Mouse (Mus musculus) CD8-positive naive resting alpha-beta T cell, adult 2 months (primary cell): Measurements from ENCODE around the gene 9530068E07Rik.
A peak's percentile ranks its signal among the peaks of the same experiment; 100 is the strongest.
"Not testable (repeated sequence)": the region's sequence is repeated elsewhere in the genome, so short reads cannot be mapped to it uniquely, and the experiment has no call there.

Source experiments
- DNase-seq, 2 experiments: peaks; one replicate each; pipeline ENCODE4 v3.0.0; 2022; ENCODE audit warnings: low read depth in 2 of 2, low spot score in 2 of 2

Gene 9530068E07Rik

GRCm38 (mm10) chr11:52395940-52396596 is at the start of gene 9530068E07Rik:
9530068E07Rik (plus strand) TSS chr11:52396428.
- peak; percentile 78 to 86 for DNase-seq

- DNase-seq = no peak
Observed at GRCm38 (mm10) chr11:52346635-52347005, 49.6 kb upstream of the 9530068E07Rik start.

- DNase-seq = no peak
Observed at GRCm38 (mm10) chr11:52348156-52348555, 48.1 kb upstream of the 9530068E07Rik start.

GRCm38 (mm10) chr11:52348724-52349123 is 47.5 kb upstream of the 9530068E07Rik start:
- peak; percentile 32 to 50 for DNase-seq

GRCm38 (mm10) chr11:52350924-52351323 is 45.3 kb upstream of the 9530068E07Rik start:
- DNase-seq = peak; percentile 37 to 55

- peak in 1 of 2 experiments; percentile 34 for DNase-seq
Observed at GRCm38 (mm10) chr11:52352271-52352670, 44.0 kb upstream of the 9530068E07Rik start.

GRCm38 (mm10) chr11:52354644-52355043 is 41.6 kb upstream of the 9530068E07Rik start:
- no peak for DNase-seq

GRCm38 (mm10) chr11:52355601-52356000 is 40.6 kb upstream of the 9530068E07Rik start:
- no peak for DNase-seq

GRCm38 (mm10) chr11:52357091-52357490 is 39.1 kb upstream of the 9530068E07Rik start:
- DNase-seq = not testable (repeated sequence)

- DNase-seq = no peak
Observed at GRCm38 (mm10) chr11:52358520-52358919, 37.7 kb upstream of the 9530068E07Rik start.

GRCm38 (mm10) chr11:52359686-52360470 is 36.4 kb upstream of the 9530068E07Rik start:
- DNase-seq = no peak

GRCm38 (mm10) chr11:52360471-52361277 is 35.6 kb upstream of the 9530068E07Rik start, which contains the start of gene Vdac1:
Vdac1 (plus strand) TSS chr11:52360860.
- DNase-seq = peak; percentile 64 to 68

GRCm38 (mm10) chr11:52361287-52361921 is 34.8 kb upstream of the 9530068E07Rik start:
- DNase-seq = no peak

- DNase-seq = no peak
Observed at GRCm38 (mm10) chr11:52364376-52364775, 31.9 kb upstream of the 9530068E07Rik start.

GRCm38 (mm10) chr11:52365143-52365542 is 31.1 kb upstream of the 9530068E07Rik start:
- no peak for DNase-seq

- DNase-seq = no peak
Observed at GRCm38 (mm10) chr11:52366358-52366757, 29.9 kb upstream of the 9530068E07Rik start.

- no peak for DNase-seq
Observed at GRCm38 (mm10) chr11:52368176-52368985, 27.8 kb upstream of the 9530068E07Rik start.

- no peak for DNase-seq
Observed at GRCm38 (mm10) chr11:52369252-52370134, 26.7 kb upstream of the 9530068E07Rik start.

- DNase-seq = no peak
Observed at GRCm38 (mm10) chr11:52370135-52370452, 26.1 kb upstream of the 9530068E07Rik start.
